Mouse (Mus musculus): ENCODE results near the gene Ube2n.

GRCm38 (mm10) chr10:95543377-95543776 is 28.4 kb downstream of the Ube2n start:
- TF ChIP-seq GATA1 (IDR thresholded peaks at IDR 0.05; ENCODE audit: borderline replicate concordance, low read length) (no peak), FLI1 (IDR thresholded peaks at IDR 0.05; ENCODE audit: low read length) (no peak)
